Mouse (Mus musculus): ENCODE measurements at regions not wholly inside any gene's neighbourhood (a gene's known extent, or its start where the extent isn't known, plus 50 kb on each side); places are given as distances from the start of the nearest gene placed in this dataset.

DNA sequence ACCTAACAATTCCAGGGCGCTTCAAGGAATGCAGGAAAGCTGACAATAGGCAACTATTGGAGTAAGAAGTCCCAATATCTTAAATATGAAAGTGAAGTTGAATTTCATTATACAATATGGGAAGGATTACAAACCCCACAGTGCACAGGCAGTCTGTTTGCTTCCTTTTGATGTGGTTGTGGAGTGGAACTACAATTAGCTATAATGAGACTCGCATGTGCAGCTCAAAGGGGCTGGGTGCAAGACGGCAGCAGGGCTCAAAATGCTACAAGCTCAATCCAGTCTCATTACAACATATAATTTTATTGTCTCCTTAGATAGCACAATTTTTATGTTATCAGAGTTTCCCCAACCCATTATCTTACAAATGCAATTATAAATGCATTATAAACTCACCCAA is 54.7 kb upstream of the Ccser1 start:
- DNase-seq (ENCODE audit: low spot score in 2 of 2), result no peak

DNA sequence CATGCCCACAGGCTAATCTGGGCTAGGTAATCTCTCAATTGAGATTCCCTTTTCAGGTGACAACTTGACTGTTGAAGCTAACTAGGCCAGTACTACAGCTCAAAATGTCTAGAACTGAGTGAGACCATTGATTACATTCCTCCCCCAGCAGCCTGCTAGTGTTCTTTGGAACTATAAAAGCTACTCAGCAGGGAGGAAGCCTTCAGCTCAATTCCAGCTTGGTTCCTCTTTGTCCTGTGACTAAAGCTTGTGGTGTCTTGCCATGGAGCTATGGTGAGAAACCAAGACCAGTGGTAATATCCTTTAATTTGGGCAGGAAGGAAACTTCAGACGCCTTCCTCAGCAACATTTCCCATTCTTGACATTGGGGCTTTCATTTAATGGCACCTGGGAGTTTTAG is 52.9 kb upstream of the Ccser1 start:
- no peak for DNase-seq (ENCODE audit: low spot score in 2 of 2)

GRCm38 (mm10) chr6:61128211-61128610 is 51.9 kb upstream of the Ccser1 start:
- DNase-seq (ENCODE audit: low spot score in 2 of 2), result no peak

Data from right cerebral cortex, postnatal 10 days (tissue).